ENCODE assay signal across 8 mouse cellular contexts in the genomic region with DNA sequence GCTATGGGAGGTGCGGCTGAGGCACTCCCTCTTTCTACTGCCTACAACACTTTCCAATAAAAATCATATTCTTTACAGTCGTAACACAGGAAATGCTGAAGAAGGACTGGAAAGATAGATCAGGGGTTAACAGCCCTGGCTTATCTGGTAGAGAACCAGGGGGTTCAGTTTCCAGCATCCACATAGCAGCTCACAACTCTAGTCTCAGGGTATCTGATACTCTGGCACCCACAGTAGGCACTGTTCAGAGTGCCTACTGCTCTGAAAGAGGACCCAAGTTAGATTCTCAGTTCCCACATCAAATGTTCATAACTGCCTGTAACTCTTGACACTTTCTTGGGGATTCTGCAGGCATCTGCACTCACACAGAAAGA. TPM values are rescaled to one million over a fixed set of nuclear protein-coding genes. Genes with fewer than 3 reads are reported as not detected.
A peak's percentile ranks its signal among the peaks of the same experiment; 100 is the strongest.
DNase-seq lines count a peak whose midpoint lies in the region; ATAC-seq lines count a peak whose summit lies in the region.

No protein-coding gene starts in this region.

- WGBS in lung, embryonic 16.5 days, result 0% methylated on average over 2 of the region's 2 CpGs
- 0% methylated on average over 2 of the region's 2 CpGs for WGBS in forebrain, embryonic 11.5 days
- 0% methylated on average over 2 of the region's 2 CpGs for WGBS in limb, embryonic 15.5 days
- WGBS in stomach, embryonic 14.5 days, result 0% methylated on average over 2 of the region's 2 CpGs

- H3K4me3 ChIP-seq in lung, embryonic 16.5 days (ENCODE audit: low read length), result peak overlapping the region; percentile 82
- peak overlapping the region; percentile 65 for H3K4me3 ChIP-seq in forebrain, embryonic 11.5 days (ENCODE audit: low read depth, low read length)
- H3K4me3 ChIP-seq in limb, embryonic 15.5 days, result peak overlapping the region; percentile 67
- peak overlapping the region; percentile 77 for H3K4me3 ChIP-seq in stomach, embryonic 14.5 days (ENCODE audit: low read depth, low read length)

- ATAC-seq in lung, embryonic 16.5 days (ENCODE audit: low read depth), result peak; percentile 47; the same call in 1 of the 2 replicates
- peak; percentile 52; the same call in 1 of the 2 replicates for ATAC-seq in forebrain, embryonic 11.5 days (replicated peaks; ENCODE audit: low FRiP score)
- no peak for ATAC-seq in limb, embryonic 15.5 days (ENCODE audit: insufficient number of reproducible peaks, low FRiP score, low TSS enrichment, low read depth)
- ATAC-seq in stomach, embryonic 14.5 days (ENCODE audit: insufficient number of reproducible peaks, insufficient read depth, low FRiP score, low read depth), result peak; percentile 28; the same call in 1 of the 2 replicates

- H3K4me1 ChIP-seq in lung, embryonic 16.5 days (replicated peaks; ENCODE audit: control insufficient read depth, insufficient read depth, low read length), result peaks cover 25% of the 10 kb centered on the region
- H3K4me1 ChIP-seq in forebrain, embryonic 11.5 days (replicated peaks; ENCODE audit: control insufficient read depth, insufficient read depth, low read length), result no peaks in the 10 kb centered on the region
- peaks cover 16% of the 10 kb centered on the region for H3K4me1 ChIP-seq in limb, embryonic 15.5 days
- H3K4me1 ChIP-seq in stomach, embryonic 14.5 days (ENCODE audit: control insufficient read depth, insufficient read depth, low read length), result peaks cover 15% of the 10 kb centered on the region; the same call in 1 of the 2 replicates

- peak overlapping the region; percentile 76 for H3K4me2 ChIP-seq in lung, embryonic 16.5 days (ENCODE audit: low read depth, low read length)
- H3K4me2 ChIP-seq in forebrain, embryonic 11.5 days (ENCODE audit: low read depth, low read length, severe bottlenecking), result peak overlapping the region; percentile 54
- H3K4me2 ChIP-seq in limb, embryonic 15.5 days, result peak overlapping the region; percentile 53
- H3K4me2 ChIP-seq in stomach, embryonic 14.5 days (replicated peaks; ENCODE audit: low read depth, low read length), result peak overlapping the region; percentile 33

- H3K27ac ChIP-seq in lung, embryonic 16.5 days (ENCODE audit: low read length), result peak overlapping the region; percentile 64
- H3K27ac ChIP-seq in forebrain, embryonic 11.5 days (ENCODE audit: low read depth, low read length), result no peak overlapping the region
- H3K27ac ChIP-seq in limb, embryonic 15.5 days, result no peak overlapping the region
- no peak overlapping the region for H3K27ac ChIP-seq in stomach, embryonic 14.5 days (ENCODE audit: low read length)

- no peaks in the 10 kb centered on the region; the same call in 1 of the 2 replicates for H3K36me3 ChIP-seq in lung, embryonic 16.5 days (ENCODE audit: control insufficient read depth, insufficient read depth, low read length)
- H3K36me3 ChIP-seq in forebrain, embryonic 11.5 days (ENCODE audit: control insufficient read depth, insufficient read depth, low read length), result no peaks in the 10 kb centered on the region
- 0 out of 2 replicates have a peak, but pooled peaks cover 2% of the 10 kb centered on the region for H3K36me3 ChIP-seq in limb, embryonic 15.5 days
- H3K36me3 ChIP-seq in stomach, embryonic 14.5 days (ENCODE audit: control insufficient read depth, insufficient read depth, low read length), result peaks cover 5% of the 10 kb centered on the region

- peak overlapping the region; percentile 61 for H3K9ac ChIP-seq in lung, embryonic 16.5 days (ENCODE audit: low read length)
- peak overlapping the region; percentile 4; the same call in 1 of the 2 replicates for H3K9ac ChIP-seq in forebrain, embryonic 11.5 days (ENCODE audit: low read length)
- no peak overlapping the region for H3K9ac ChIP-seq in limb, embryonic 15.5 days
- peak overlapping the region; percentile 15; the same call in 1 of the 2 replicates for H3K9ac ChIP-seq in stomach, embryonic 14.5 days (replicated peaks; ENCODE audit: low read depth, low read length)

- no peaks in the 10 kb centered on the region for H3K27me3 ChIP-seq in lung, embryonic 16.5 days (ENCODE audit: control insufficient read depth, insufficient read depth, low read depth, low read length)
- no peaks in the 10 kb centered on the region for H3K27me3 ChIP-seq in forebrain, embryonic 11.5 days (ENCODE audit: control insufficient read depth, insufficient read depth, low read length)
- 0 out of 2 replicates have a peak, but pooled peaks cover 3% of the 10 kb centered on the region for H3K27me3 ChIP-seq in limb, embryonic 15.5 days
- no peaks in the 10 kb centered on the region for H3K27me3 ChIP-seq in stomach, embryonic 14.5 days (ENCODE audit: control insufficient read depth, insufficient read depth, low read length)

- no peaks in the 10 kb centered on the region for H3K9me3 ChIP-seq in lung, embryonic 16.5 days (ENCODE audit: control insufficient read depth, low read length)
- H3K9me3 ChIP-seq in forebrain, embryonic 11.5 days (ENCODE audit: control insufficient read depth, low read length), result no peaks in the 10 kb centered on the region
- no peaks in the 10 kb centered on the region for H3K9me3 ChIP-seq in limb, embryonic 15.5 days
- H3K9me3 ChIP-seq in stomach, embryonic 14.5 days (ENCODE audit: control insufficient read depth, low read depth, low read length), result no peaks in the 10 kb centered on the region

- no peak for DNase-seq in lung, adult 18-20 months
- no peak for DNase-seq in forebrain, embryonic 11.5 days (ENCODE audit: low spot score)
- DNase-seq in left cerebral cortex, adult 9 months (ENCODE audit: low spot score in 2 of 2), result no peak
- no peak for DNase-seq in yolk sac, embryonic 10.5 days (ENCODE audit: low spot score)
- no peak for DNase-seq in kidney, adult 18-20 months

RNA-seq across cellular contexts. Expression of gene Aaed1, which starts 0.4 kb away (rescaled TPM):
- 60.9 and 62.4 TPM in 2 replicates for polyA plus RNA-seq in lung, embryonic 16.5 days (2015; fragmentation: Nextera tagmentation; extraction: Ambion mirVana)
- 20.1 and 20.2 TPM in 2 replicates for polyA plus RNA-seq in forebrain, embryonic 11.5 days (2014; fragmentation: Nextera tagmentation; extraction: Ambion mirVana)
- 44.8 and 46.3 TPM in 2 replicates for polyA plus RNA-seq in limb, embryonic 15.5 days (2015; fragmentation: Nextera tagmentation; extraction: Ambion mirVana)
- 62.3 and 68.3 TPM in 2 replicates for polyA plus RNA-seq in stomach, embryonic 14.5 days (2014; fragmentation: Nextera tagmentation; extraction: Ambion mirVana)

RNA-seq across cellular contexts. Expression of gene Cdc14b, which starts 37.8 kb away (rescaled TPM):
- polyA plus RNA-seq in lung, embryonic 16.5 days (2015; fragmentation: Nextera tagmentation; extraction: Ambion mirVana), result 8.6 and 8.7 TPM in 2 replicates
- polyA plus RNA-seq in forebrain, embryonic 11.5 days (2014; fragmentation: Nextera tagmentation; extraction: Ambion mirVana), result 12.7 and 13.7 TPM in 2 replicates
- 11.3 and 12.7 TPM in 2 replicates for polyA plus RNA-seq in limb, embryonic 15.5 days (2015; fragmentation: Nextera tagmentation; extraction: Ambion mirVana)
- 43.9 and 46.0 TPM in 2 replicates for polyA plus RNA-seq in stomach, embryonic 14.5 days (2014; fragmentation: Nextera tagmentation; extraction: Ambion mirVana)

RNA-seq across cellular contexts. Expression of gene Ctsl, which starts 57.8 kb away (rescaled TPM):
- polyA plus RNA-seq in lung, embryonic 16.5 days (2015; fragmentation: Nextera tagmentation; extraction: Ambion mirVana), result 175 and 210 TPM in 2 replicates
- polyA plus RNA-seq in forebrain, embryonic 11.5 days (2014; fragmentation: Nextera tagmentation; extraction: Ambion mirVana), result 119 and 122 TPM in 2 replicates
- polyA plus RNA-seq in limb, embryonic 15.5 days (2015; fragmentation: Nextera tagmentation; extraction: Ambion mirVana), result 242 and 254 TPM in 2 replicates
- polyA plus RNA-seq in stomach, embryonic 14.5 days (2014; fragmentation: Nextera tagmentation; extraction: Ambion mirVana), result 207 and 209 TPM in 2 replicates
